Mouse (Mus musculus): ENCODE measurements around the gene Ip6k1. TPM values are rescaled to one million over a fixed set of nuclear protein-coding genes. Genes with fewer than 3 reads are reported as not detected.

Gene Ip6k1
- polyA plus RNA-seq, 2 experiments = 34.6 to 83.3 TPM

- H3K27ac ChIP-seq (replicated peaks; ENCODE audit: low read depth, low read length) = no peak overlapping the region
- no peak overlapping the region for H3K4me3 ChIP-seq (replicated peaks; ENCODE audit: low read length)
- H3K4me1 ChIP-seq (ENCODE audit: control insufficient read depth, insufficient read depth, low read length) = no peaks in the 10 kb centered on the region
- no peak overlapping the region for H3K9ac ChIP-seq (ENCODE audit: low read depth, low read length, severe bottlenecking)
- ATAC-seq (ENCODE audit: low FRiP score, low read depth) = no peak
- no peaks in the 10 kb centered on the region for H3K9me3 ChIP-seq (ENCODE audit: control insufficient read depth, low read length)
- no peak for DNase-seq (ENCODE audit: low spot score)
- H3K4me2 ChIP-seq (replicated peaks; ENCODE audit: low read depth, low read length, severe bottlenecking) = no peak overlapping the region
- H3K27me3 ChIP-seq (ENCODE audit: control insufficient read depth, insufficient read depth, low read length) = no peaks in the 10 kb centered on the region
- WGBS = 83% methylated on average over 4 of the region's 4 CpGs
- peaks cover 21% of the 10 kb centered on the region for H3K36me3 ChIP-seq (ENCODE audit: control insufficient read depth, insufficient read depth, low read length)
- TF ChIP-seq POLR2A (IDR thresholded peaks at IDR 0.05; ENCODE audit: borderline replicate concordance, extremely low read depth, insufficient read depth, insufficient read length) = no peak
Observed at GRCm38 (mm10) chr9:108071801-108072200, 69.5 kb downstream of the Ip6k1 start.

- Histone ChIP-seq H3K27me3 (ENCODE audit: control insufficient read depth, insufficient read depth, low read length) (no peaks in the 10 kb centered on the region), H3K4me3 (replicated peaks; ENCODE audit: low read length) (no peak overlapping the region), H3K36me3 (ENCODE audit: control insufficient read depth, insufficient read depth, low read length) (peaks cover 19% of the 10 kb centered on the region), H3K9ac (ENCODE audit: low read depth, low read length, severe bottlenecking) (no peak overlapping the region), H3K4me1 (ENCODE audit: control insufficient read depth, insufficient read depth, low read length) (no peaks in the 10 kb centered on the region), H3K27ac (replicated peaks; ENCODE audit: low read depth, low read length) (no peak overlapping the region), H3K4me2 (replicated peaks; ENCODE audit: low read depth, low read length, severe bottlenecking) (no peak overlapping the region), H3K9me3 (ENCODE audit: control insufficient read depth, low read length) (no peaks in the 10 kb centered on the region)
- WGBS = 51% methylated on average over 9 of the region's 9 CpGs
- ATAC-seq (ENCODE audit: low FRiP score, low read depth) = no peak
- no peak for TF ChIP-seq POLR2A (IDR thresholded peaks at IDR 0.05; ENCODE audit: borderline replicate concordance, extremely low read depth, insufficient read depth, insufficient read length)
- DNase-seq (ENCODE audit: low spot score) = no peak
Observed at GRCm38 (mm10) chr9:108072481-108072924, 70.2 kb downstream of the Ip6k1 start.

- H3K36me3 ChIP-seq (ENCODE audit: control insufficient read depth, insufficient read depth, low read length) = peaks cover 19% of the 10 kb centered on the region
- WGBS = 69% methylated on average over 7 of the region's 7 CpGs
- ATAC-seq (ENCODE audit: low FRiP score, low read depth) = no peak
Observed at GRCm38 (mm10) chr9:108073141-108073930, 71.0 kb downstream of the Ip6k1 start.

GRCm38 (mm10) chr9:108080168-108080567, 77.9 kb downstream of the Ip6k1 start, which contains the start of gene Mst1:
Gene Mst1, plus strand, starts transcription at chr9:108080436.
- Histone ChIP-seq H3K27me3 (ENCODE audit: control insufficient read depth, insufficient read depth, low read length) (peaks cover 20% of the 10 kb centered on the region; the same call in 1 of the 2 replicates), H3K36me3 (ENCODE audit: control insufficient read depth, insufficient read depth, low read length) (peaks cover 13% of the 10 kb centered on the region), H3K4me3 (replicated peaks; ENCODE audit: low read length) (peak within 1 kb of the TSS; percentile 89), H3K9ac (ENCODE audit: low read depth, low read length, severe bottlenecking) (peak within 1 kb of the TSS; percentile 92), H3K27ac (replicated peaks; ENCODE audit: low read depth, low read length) (peak within 1 kb of the TSS; percentile 33; the same call in 1 of the 2 replicates), H3K9me3 (ENCODE audit: control insufficient read depth, low read length) (no peaks in the 10 kb centered on the region), H3K4me1 (ENCODE audit: control insufficient read depth, insufficient read depth, low read length) (peaks cover 14% of the 10 kb centered on the region), H3K4me2 (replicated peaks; ENCODE audit: low read depth, low read length, severe bottlenecking) (peak within 1 kb of the TSS; percentile 92)
- WGBS = 71% methylated on average over 5 of the region's 5 CpGs
- DNase-seq (ENCODE audit: low spot score) (no peak), ATAC-seq (ENCODE audit: low FRiP score, low read depth) (no peak)
- TF ChIP-seq POLR2A (IDR thresholded peaks at IDR 0.05; ENCODE audit: borderline replicate concordance, extremely low read depth, insufficient read depth, insufficient read length) = no peak

More at GRCm38 (mm10) chr9:108073141-108073930, 71.0 kb downstream of the Ip6k1 start:
- no peak for TF ChIP-seq POLR2A (IDR thresholded peaks at IDR 0.05; ENCODE audit: borderline replicate concordance, extremely low read depth, insufficient read depth, insufficient read length)
- no peaks in the 10 kb centered on the region for H3K27me3 ChIP-seq (ENCODE audit: control insufficient read depth, insufficient read depth, low read length)
- peaks cover 1% of the 10 kb centered on the region; the same call in 1 of the 2 replicates for H3K4me1 ChIP-seq (ENCODE audit: control insufficient read depth, insufficient read depth, low read length)
- H3K4me2 ChIP-seq (replicated peaks; ENCODE audit: low read depth, low read length, severe bottlenecking) = no peak overlapping the region
- no peak overlapping the region for H3K9ac ChIP-seq (ENCODE audit: low read depth, low read length, severe bottlenecking)
- no peak overlapping the region for H3K27ac ChIP-seq (replicated peaks; ENCODE audit: low read depth, low read length)
- no peak overlapping the region for H3K4me3 ChIP-seq (replicated peaks; ENCODE audit: low read length)
- no peaks in the 10 kb centered on the region for H3K9me3 ChIP-seq (ENCODE audit: control insufficient read depth, low read length)
- no peak for DNase-seq (ENCODE audit: low spot score)

- Histone ChIP-seq H3K4me3 (replicated peaks; ENCODE audit: low read length) (peak overlapping the region; percentile 11; the same call in 1 of the 2 replicates), H3K9ac (ENCODE audit: low read depth, low read length, severe bottlenecking) (no peak overlapping the region), H3K27ac (replicated peaks; ENCODE audit: low read depth, low read length) (no peak overlapping the region), H3K27me3 (ENCODE audit: control insufficient read depth, insufficient read depth, low read length) (peaks cover 20% of the 10 kb centered on the region; the same call in 1 of the 2 replicates), H3K9me3 (ENCODE audit: control insufficient read depth, low read length) (no peaks in the 10 kb centered on the region), H3K4me1 (ENCODE audit: control insufficient read depth, insufficient read depth, low read length) (peaks cover 14% of the 10 kb centered on the region), H3K36me3 (ENCODE audit: control insufficient read depth, insufficient read depth, low read length) (peaks cover 36% of the 10 kb centered on the region), H3K4me2 (replicated peaks; ENCODE audit: low read depth, low read length, severe bottlenecking) (peak overlapping the region; percentile 26)
- DNase-seq (ENCODE audit: low spot score) = no peak
- ATAC-seq (ENCODE audit: low FRiP score, low read depth) = no peak
- TF ChIP-seq POLR2A (IDR thresholded peaks at IDR 0.05; ENCODE audit: borderline replicate concordance, extremely low read depth, insufficient read depth, insufficient read length) = no peak
- WGBS = 9% methylated on average over 19 of the region's 19 CpGs
Observed at GRCm38 (mm10) chr9:108082549-108082948, 80.2 kb downstream of the Ip6k1 start.
